Mouse (Mus musculus): Measurements from ENCODE around the gene Clpb.

Clpb gene

GRCm38 (mm10) chr7:101676033-101676761 is 12.8 kb downstream of the Clpb start:
- DNase-seq, result no peak

GRCm38 (mm10) chr7:101676762-101677308 is 13.4 kb downstream of the Clpb start:
- DNase-seq, result no peak

DNA sequence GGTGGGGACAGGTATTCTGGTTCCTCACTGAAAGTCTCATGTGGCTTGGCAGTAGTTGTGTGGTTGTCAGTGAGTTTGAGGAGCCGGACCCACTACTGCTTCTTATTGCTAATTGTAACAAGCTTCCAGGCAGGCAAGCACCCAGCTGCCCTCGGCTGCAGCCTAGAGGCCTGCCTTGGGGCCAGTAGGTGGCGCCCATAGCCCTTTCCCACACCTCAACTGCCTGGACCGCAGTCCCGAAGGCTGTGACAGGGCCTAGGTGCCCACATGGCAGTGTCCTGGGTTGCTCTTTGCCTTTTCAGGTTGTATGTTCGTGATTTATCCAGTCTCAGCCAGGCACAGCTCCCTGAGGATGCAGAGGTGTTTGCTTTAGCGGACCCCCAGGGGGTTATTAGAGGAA is 16.2 kb downstream of the Clpb start:
- DNase-seq, result peak; percentile 82

- DNase-seq, result no peak
These were observed 17.5 kb downstream of the Clpb start for GRCm38 (mm10) chr7:101680961-101681360.

DNA sequence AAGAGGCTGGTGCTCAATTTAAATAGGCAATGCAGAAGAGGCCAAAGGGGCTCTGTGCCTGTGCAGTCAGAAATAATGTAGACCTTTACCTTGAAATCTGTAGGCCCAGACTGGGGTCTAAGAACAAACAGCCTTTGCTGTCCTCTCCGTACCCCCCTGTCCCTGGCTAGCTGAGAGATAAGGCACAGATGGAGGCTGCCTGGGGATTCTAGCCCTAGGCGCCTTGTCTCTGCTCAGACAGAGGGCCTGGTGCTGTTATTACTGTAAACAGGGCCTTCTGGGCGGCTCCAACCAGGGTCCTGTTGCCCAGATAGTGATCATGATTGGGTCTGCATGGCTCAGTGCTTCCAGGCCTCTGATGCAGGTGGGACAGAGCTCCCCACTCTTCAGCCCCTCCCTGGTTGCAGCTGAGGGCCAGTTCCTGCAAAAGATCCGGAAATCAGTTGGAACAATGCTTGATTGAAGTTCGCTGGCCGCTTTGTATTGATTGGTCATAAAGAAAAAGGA is 18.2 kb downstream of the Clpb start:
- no peak for DNase-seq

DNA sequence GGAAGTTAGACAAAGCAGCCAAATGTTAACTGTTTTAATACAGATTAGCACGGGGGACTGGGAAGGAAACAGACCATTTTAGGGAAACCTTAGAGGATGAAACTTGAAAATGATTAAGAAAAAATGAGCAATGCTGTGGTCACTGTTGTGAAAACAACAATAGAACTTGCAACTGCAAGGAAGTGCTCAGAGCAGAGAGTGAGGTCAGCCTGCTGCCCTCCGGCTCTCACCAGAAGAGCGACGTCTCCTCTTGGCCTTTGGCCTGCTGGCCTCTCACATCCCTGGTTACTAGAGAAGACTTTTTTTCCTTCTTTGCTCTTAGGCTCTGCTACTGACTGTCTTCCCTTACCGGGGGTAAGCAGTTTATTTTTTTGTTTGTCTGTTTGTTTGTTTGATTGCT is 19.5 kb downstream of the Clpb start:
- DNase-seq, result no peak

- no peak for DNase-seq
These were observed 20.7 kb downstream of the Clpb start for GRCm38 (mm10) chr7:101683976-101684630.

DNA sequence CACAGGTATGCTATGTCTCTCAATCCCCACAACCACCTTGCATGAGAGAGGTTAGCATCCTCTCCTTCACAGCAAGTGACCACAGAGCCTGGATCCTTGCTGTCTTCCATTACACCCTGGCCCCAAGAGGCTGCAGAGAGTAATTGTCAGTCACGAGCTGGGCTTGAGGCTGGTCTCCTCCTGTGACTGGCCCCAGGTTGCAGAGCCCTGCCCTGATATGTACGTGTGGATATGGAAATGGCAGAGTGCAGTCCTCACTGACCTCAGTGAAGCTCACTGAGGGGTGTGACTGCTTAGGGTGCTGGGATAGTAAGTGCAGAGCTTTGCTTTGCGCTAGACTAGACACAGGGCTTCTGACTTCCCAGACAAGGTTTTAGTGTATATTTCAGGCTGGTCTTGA is 21.2 kb downstream of the Clpb start:
- DNase-seq, result no peak

GRCm38 (mm10) chr7:101687144-101687543 is 23.7 kb downstream of the Clpb start:
- no peak for DNase-seq

DNA sequence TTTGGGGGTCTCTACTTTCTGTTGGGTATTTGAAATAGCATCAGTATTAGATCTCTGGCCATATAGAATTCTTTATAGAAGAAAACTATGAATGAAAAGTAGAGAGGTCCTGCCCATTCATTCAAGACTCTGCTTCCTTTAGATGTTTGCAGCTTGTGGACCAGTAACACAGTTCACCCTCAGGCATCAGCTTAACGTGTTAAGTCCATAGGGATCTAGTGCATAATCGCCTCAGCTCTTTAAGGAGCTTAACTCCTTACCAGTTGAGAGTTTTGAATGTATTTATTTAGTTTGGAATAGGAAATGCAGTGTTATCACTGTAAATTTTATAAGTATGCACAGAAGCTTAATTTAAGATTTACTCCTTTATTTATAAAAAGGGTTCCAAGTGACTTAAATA is 27.0 kb downstream of the Clpb start:
- no peak for DNase-seq

- DNase-seq, result no peak
These were observed 28.4 kb downstream of the Clpb start for GRCm38 (mm10) chr7:101691863-101692262.

GRCm38 (mm10) chr7:101692446-101692845 is 29.0 kb downstream of the Clpb start:
- DNase-seq, result no peak

DNA sequence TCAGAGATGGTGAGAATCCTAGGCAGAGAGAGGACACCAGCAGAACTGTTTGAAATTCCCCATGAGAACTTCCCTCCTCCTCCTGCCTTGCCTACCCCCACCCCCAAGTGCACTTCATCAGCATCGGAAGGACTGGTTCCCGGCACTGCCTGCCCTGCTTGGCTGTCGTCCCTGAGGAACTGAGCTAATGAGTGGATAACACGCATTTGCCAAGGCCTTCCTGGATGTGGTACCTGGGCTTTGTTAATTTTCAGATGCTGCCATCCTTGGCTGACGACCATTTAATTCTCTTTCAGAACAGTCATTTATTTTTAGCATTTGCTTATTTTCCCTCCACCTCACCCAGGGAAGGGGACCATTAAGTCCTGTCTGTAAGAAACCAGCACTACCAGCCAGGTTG is 32.0 kb downstream of the Clpb start:
- DNase-seq, result no peak

DNA sequence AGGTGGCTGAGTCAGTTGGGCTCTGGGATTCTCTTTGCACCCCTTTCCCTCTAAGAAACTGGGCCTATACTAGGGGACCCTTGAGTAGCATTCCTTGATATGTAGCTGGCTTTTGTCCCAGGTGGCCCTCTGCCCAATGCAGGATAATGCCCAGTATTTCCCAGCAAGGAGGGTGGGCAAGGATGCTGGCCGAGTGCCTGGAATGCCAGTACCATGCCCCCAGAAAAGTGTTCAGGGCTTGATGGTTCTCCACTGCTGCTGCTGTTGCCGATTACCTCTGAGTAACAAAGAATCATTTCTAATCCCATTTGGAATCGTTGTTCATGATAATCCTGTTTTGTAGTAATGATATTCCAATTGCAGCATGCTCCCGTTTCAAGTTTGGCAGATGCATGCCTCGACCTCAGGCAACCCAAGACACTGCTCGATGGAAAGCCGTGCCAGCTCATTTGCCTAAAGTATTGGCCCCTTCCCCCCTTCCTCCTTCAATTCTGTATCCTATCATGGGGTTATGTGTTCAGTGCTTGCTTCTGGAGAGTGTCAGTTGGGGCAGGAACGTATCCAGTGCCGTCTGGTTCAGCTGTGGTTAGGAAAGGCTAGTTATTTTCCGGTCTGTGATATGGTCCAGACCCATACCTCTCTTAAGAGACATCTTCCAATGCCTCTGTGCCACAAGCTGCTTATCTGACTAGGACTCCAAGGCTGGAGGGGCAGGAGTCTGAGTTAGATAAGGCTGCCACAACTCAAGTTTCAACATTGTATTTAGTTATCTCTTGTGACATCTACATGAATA is 33.7 kb downstream of the Clpb start:
- no peak for DNase-seq

DNA sequence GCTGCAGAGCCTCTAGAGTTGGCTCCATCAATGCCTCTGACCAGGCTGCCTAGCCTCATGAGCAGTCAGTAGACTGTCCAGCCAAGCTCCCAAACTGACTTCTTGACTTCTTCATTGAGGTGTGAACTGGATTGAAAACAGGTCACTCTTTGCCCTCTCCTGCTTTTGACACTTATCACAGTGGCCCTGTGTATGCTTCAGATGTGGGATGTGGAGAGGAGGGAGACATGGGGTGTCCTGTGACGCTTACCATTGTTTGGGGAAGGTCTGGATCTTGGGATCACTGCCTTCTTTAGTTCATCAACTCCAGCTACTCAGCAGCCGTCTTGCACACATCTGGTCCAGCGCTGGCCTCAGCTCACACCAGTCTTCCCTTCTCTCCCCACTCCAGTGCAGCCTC is 36.9 kb downstream of the Clpb start:
- DNase-seq, result no peak

- DNase-seq, result no peak
These were observed 39.3 kb downstream of the Clpb start for GRCm38 (mm10) chr7:101702706-101703105.

DNA sequence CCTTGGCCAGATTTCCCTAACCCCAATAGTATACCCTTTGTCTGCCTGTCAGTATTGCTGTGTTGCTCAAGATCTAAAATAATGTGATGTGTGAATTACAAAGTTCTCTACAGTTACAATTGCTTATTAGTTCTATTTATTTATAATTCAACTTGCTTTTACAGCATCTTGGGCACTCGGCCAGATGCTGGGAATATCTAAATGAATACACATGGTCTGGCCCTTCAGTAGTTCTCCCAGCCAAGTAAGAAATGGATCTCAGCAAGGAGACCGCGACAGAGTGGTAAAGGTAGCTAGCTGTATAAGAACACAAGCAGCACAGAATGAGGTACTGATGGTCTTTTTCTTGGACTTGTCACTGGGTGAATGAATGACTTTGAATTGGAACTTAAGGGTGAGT is 46.2 kb downstream of the Clpb start:
- no peak for DNase-seq

DNA sequence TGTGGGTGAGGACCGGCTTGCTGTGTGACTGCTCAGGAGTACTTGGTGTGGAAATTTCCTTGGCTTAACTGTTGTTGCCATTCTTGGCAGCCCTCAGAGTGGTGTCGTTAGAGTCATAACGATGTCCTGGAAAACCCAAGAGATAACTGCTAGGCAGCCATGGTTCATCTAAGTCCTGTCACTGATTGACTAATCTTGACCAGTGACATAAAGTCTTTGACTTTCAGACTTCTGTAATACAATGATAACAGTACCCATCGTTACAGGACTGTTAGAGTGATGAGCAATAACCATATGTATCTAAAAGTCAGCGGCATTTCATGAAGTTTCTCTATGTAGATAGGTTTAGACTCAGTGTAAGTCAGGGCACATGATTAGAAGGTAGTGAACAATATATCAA is 46.8 kb downstream of the Clpb start:
- DNase-seq, result no peak

DNA sequence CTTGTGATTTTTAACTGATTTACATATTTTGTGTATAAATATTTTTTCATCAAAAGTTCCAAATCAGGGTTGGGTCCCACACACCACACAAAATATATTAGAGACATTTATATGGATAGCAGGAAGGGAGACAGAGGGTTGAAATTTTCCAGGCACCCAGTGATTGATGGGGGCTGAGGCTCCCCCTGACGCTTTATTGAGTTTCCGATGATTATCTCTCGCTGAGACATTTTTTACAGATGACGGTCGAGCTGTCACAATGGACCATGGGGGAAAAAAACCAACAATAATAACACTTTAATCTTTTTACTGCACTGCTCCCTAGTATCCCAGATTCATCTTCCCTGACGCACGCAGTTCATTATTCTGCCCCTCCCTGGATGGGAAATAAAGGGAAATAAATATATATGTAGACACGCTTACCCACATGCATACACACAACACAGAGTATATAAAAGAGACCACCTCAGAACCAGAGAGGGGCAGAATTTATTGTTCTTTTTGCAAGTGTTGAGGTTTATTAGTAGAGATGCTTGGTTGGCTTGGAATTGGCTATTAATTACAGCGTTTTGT is 50.5 kb downstream of the Clpb start:
- DNase-seq, result no peak

GRCm38 (mm10) chr7:101715041-101715551 is 51.7 kb downstream of the Clpb start:
- DNase-seq, result no peak

- no peak for DNase-seq
These were observed 56.9 kb downstream of the Clpb start for GRCm38 (mm10) chr7:101720356-101720755.

- peak; percentile 65 for DNase-seq
These were observed 61.6 kb downstream of the Clpb start for GRCm38 (mm10) chr7:101725081-101725480.

DNA sequence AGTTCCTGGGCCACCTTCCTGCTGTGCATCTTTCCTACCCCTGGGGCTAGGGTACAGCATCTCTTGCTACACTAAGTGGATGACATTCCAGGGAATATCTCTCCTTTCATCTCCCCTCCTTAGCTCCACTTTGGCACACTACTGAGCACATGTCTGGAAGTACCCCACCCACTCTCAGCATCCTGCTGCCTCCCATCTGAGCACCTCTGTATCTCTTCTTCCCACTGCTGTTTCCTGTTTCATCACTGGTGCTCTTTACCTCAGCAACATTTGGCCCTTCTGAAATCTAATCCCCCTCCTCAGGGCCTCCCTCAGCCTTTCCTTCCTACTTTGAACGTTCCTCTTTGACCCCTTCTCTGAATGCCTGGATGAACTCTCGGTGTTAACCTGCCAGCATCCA is 63.5 kb downstream of the Clpb start:
- DNase-seq, result no peak
